Mouse (Mus musculus) hindbrain, embryonic 12.5 days (tissue): ENCODE measurements at regions not wholly inside any gene's neighbourhood (a gene's known extent, or its start where the extent isn't known, plus 50 kb on each side); places are given as distances from the start of the nearest gene placed in this dataset.

Experiments
- ATAC-seq: fragments of 200-750 bp; cut with Nextera tagmentation; 2 replicates; pipeline ENCODE4 v1.8.0; 2017; ENCODE audit warnings: moderate TSS enrichment; ENCODE audit not compliant: low FRiP score
- H3K27ac ChIP-seq: fragments of 300-500 bp; sonication (generic); 2 replicates; pipeline ENCODE4 v1.5.1; 2016; ENCODE audit warnings: mild to moderate bottlenecking
- H3K27me3 ChIP-seq: fragments of 300-500 bp; sonication (generic); 2 replicates; pipeline ENCODE4 v1.6.1; 2016; ENCODE audit warnings: mild to moderate bottlenecking
- H3K36me3 ChIP-seq: fragments of 300-500 bp; sonication (generic); 2 replicates; pipeline ENCODE4 v1.6.1; 2016; ENCODE audit warnings: mild to moderate bottlenecking
- H3K4me1 ChIP-seq: fragments of 300-500 bp; sonication (generic); 2 replicates; pipeline ENCODE4 v1.6.1; 2016
- H3K4me2 ChIP-seq: fragments of 300-500 bp; sonication (generic); replicated peaks from 2 replicates; pipeline ENCODE4 v1.6.1; 2016; ENCODE audit warnings: mild to moderate bottlenecking
- H3K4me3 ChIP-seq: fragments of 300-500 bp; sonication (generic); 2 replicates; pipeline ENCODE4 v1.5.1; 2016; ENCODE audit warnings: mild to moderate bottlenecking
- H3K9ac ChIP-seq: fragments of 300-500 bp; sonication (generic); 2 replicates; pipeline ENCODE4 v1.6.1; 2016; ENCODE audit warnings: mild to moderate bottlenecking, moderate library complexity
- H3K9me3 ChIP-seq: fragments of 300-500 bp; sonication (generic); replicated peaks from 2 replicates; pipeline ENCODE4 v1.6.1; 2016; ENCODE audit warnings: mild to moderate bottlenecking
- WGBS: fragments of 180-500 bp; shearing (Covaris S2); methylation state at CpG from one replicate; pipeline ENCODE4 v1.1.7; 2016; 5-methylcytosine and 5-hydroxymethylcytosine counted together

GRCm38 (mm10) chr7:117930392-117930791, 185.6 kb downstream of the Rps15a start:
- ATAC-seq, result no peak
- 82% methylated on average over 9 of the region's 9 CpGs for WGBS
- Histone ChIP-seq H3K9me3 (no peaks in the 10 kb centered on the region), H3K27ac (no peak overlapping the region), H3K9ac (no peak overlapping the region), H3K4me1 (no peaks in the 10 kb centered on the region), H3K36me3 (no peaks in the 10 kb centered on the region), H3K4me2 (no peak overlapping the region), H3K4me3 (no peak overlapping the region), H3K27me3 (no peaks in the 10 kb centered on the region)

- Histone ChIP-seq H3K4me2 (no peak overlapping the region), H3K9ac (no peak overlapping the region), H3K4me1 (no peaks in the 10 kb centered on the region), H3K36me3 (no peaks in the 10 kb centered on the region), H3K4me3 (no peak overlapping the region), H3K27ac (no peak overlapping the region), H3K27me3 (no peaks in the 10 kb centered on the region), H3K9me3 (no peaks in the 10 kb centered on the region)
- WGBS, result 26% methylated on average over 1 of the region's 1 CpGs
- ATAC-seq, result no peak
Observed at GRCm38 (mm10) chr7:117926396-117926795, 189.6 kb downstream of the Rps15a start.

- H3K4me3 ChIP-seq, result no peak overlapping the region
- H3K36me3 ChIP-seq, result no peaks in the 10 kb centered on the region
- no peaks in the 10 kb centered on the region for H3K9me3 ChIP-seq
- H3K27ac ChIP-seq, result no peak overlapping the region
- no peak for ATAC-seq
- H3K4me2 ChIP-seq, result no peak overlapping the region
- H3K9ac ChIP-seq, result no peak overlapping the region
- H3K27me3 ChIP-seq, result no peaks in the 10 kb centered on the region
- no peaks in the 10 kb centered on the region for H3K4me1 ChIP-seq
Observed at GRCm38 (mm10) chr7:117922270-117922669, 193.7 kb downstream of the Rps15a start.

GRCm38 (mm10) chr7:117918206-117918995, 197.6 kb downstream of the Rps15a start:
- H3K4me2 ChIP-seq, result no peak overlapping the region
- no peaks in the 10 kb centered on the region for H3K27me3 ChIP-seq
- no peaks in the 10 kb centered on the region for H3K4me1 ChIP-seq
- no peak for ATAC-seq
- WGBS, result 92% methylated on average over 10 of the region's 10 CpGs
- H3K27ac ChIP-seq, result no peak overlapping the region
- no peak overlapping the region for H3K4me3 ChIP-seq
- no peaks in the 10 kb centered on the region for H3K9me3 ChIP-seq
- no peak overlapping the region for H3K9ac ChIP-seq
- no peaks in the 10 kb centered on the region for H3K36me3 ChIP-seq

GRCm38 (mm10) chr7:117916915-117917314, 199.1 kb downstream of the Rps15a start:
- Histone ChIP-seq H3K9me3 (no peaks in the 10 kb centered on the region), H3K4me2 (no peak overlapping the region), H3K27ac (no peak overlapping the region), H3K27me3 (no peaks in the 10 kb centered on the region), H3K4me3 (no peak overlapping the region), H3K36me3 (no peaks in the 10 kb centered on the region), H3K4me1 (no peaks in the 10 kb centered on the region), H3K9ac (no peak overlapping the region)
- no peak for ATAC-seq
- WGBS, result 94% methylated on average over 6 of the region's 6 CpGs

- Histone ChIP-seq H3K36me3 (no peaks in the 10 kb centered on the region), H3K9me3 (no peaks in the 10 kb centered on the region), H3K27ac (no peak overlapping the region), H3K4me3 (no peak overlapping the region), H3K4me2 (no peak overlapping the region), H3K9ac (no peak overlapping the region), H3K27me3 (no peaks in the 10 kb centered on the region), H3K4me1 (no peaks in the 10 kb centered on the region)
- 81% methylated on average over 3 of the region's 3 CpGs for WGBS
- ATAC-seq, result no peak
Observed at GRCm38 (mm10) chr7:117912453-117912852, 203.5 kb downstream of the Rps15a start.

GRCm38 (mm10) chr7:117911062-117911461, 204.9 kb downstream of the Rps15a start:
- Histone ChIP-seq H3K27me3 (no peaks in the 10 kb centered on the region), H3K4me2 (no peak overlapping the region), H3K4me1 (no peaks in the 10 kb centered on the region), H3K36me3 (no peaks in the 10 kb centered on the region), H3K4me3 (no peak overlapping the region), H3K9ac (no peak overlapping the region), H3K27ac (no peak overlapping the region), H3K9me3 (no peaks in the 10 kb centered on the region)
- WGBS, result 92% methylated on average over 3 of the region's 3 CpGs
- no peak for ATAC-seq

- no peaks in the 10 kb centered on the region for H3K4me1 ChIP-seq
- no peaks in the 10 kb centered on the region for H3K9me3 ChIP-seq
- WGBS, result 93% methylated on average over 2 of the region's 2 CpGs
- H3K27ac ChIP-seq, result no peak overlapping the region
- no peak overlapping the region for H3K4me3 ChIP-seq
- H3K4me2 ChIP-seq, result no peak overlapping the region
- no peak for ATAC-seq
- no peaks in the 10 kb centered on the region for H3K27me3 ChIP-seq
- no peaks in the 10 kb centered on the region for H3K36me3 ChIP-seq
- no peak overlapping the region for H3K9ac ChIP-seq
Observed at GRCm38 (mm10) chr7:117896528-117896927, 219.5 kb downstream of the Rps15a start.

- no peaks in the 10 kb centered on the region for H3K4me1 ChIP-seq
- no peak overlapping the region for H3K4me2 ChIP-seq
- WGBS, result 73% methylated on average over 6 of the region's 6 CpGs
- no peak for ATAC-seq
- H3K9ac ChIP-seq, result no peak overlapping the region
- no peaks in the 10 kb centered on the region for H3K9me3 ChIP-seq
- H3K36me3 ChIP-seq, result no peaks in the 10 kb centered on the region
- H3K27ac ChIP-seq, result no peak overlapping the region
- no peak overlapping the region for H3K4me3 ChIP-seq
- no peaks in the 10 kb centered on the region for H3K27me3 ChIP-seq
Observed at GRCm38 (mm10) chr7:117887288-117887687, 228.7 kb downstream of the Rps15a start.

GRCm38 (mm10) chr7:117882803-117883202, 233.2 kb downstream of the Rps15a start:
- Histone ChIP-seq H3K4me3 (no peak overlapping the region), H3K4me2 (no peak overlapping the region), H3K27ac (no peak overlapping the region), H3K9me3 (no peaks in the 10 kb centered on the region), H3K9ac (no peak overlapping the region), H3K27me3 (0 out of 2 replicates have a peak, but pooled peaks cover 2% of the 10 kb centered on the region), H3K36me3 (no peaks in the 10 kb centered on the region), H3K4me1 (no peaks in the 10 kb centered on the region)
- 9% methylated on average over 13 of the region's 13 CpGs for WGBS
- ATAC-seq, result peak; percentile 40; the same call in 1 of the 2 replicates

- H3K9ac ChIP-seq, result no peak overlapping the region
Observed at GRCm38 (mm10) chr7:117878903-117879302, 237.1 kb downstream of the Rps15a start.

GRCm38 (mm10) chr7:117875241-117875640, 240.7 kb downstream of the Rps15a start:
- WGBS, result 91% methylated on average over 2 of the region's 2 CpGs
- no peak for ATAC-seq
- H3K4me3 ChIP-seq, result no peak overlapping the region

More at GRCm38 (mm10) chr7:117878903-117879302, 237.1 kb downstream of the Rps15a start:
- Histone ChIP-seq H3K4me3 (no peak overlapping the region), H3K4me2 (no peak overlapping the region), H3K36me3 (no peaks in the 10 kb centered on the region), H3K27ac (no peak overlapping the region), H3K4me1 (no peaks in the 10 kb centered on the region), H3K9me3 (no peaks in the 10 kb centered on the region), H3K27me3 (0 out of 2 replicates have a peak, but pooled peaks cover 2% of the 10 kb centered on the region)
- ATAC-seq, result no peak
- 81% methylated on average over 7 of the region's 7 CpGs for WGBS

GRCm38 (mm10) chr7:117859419-117859818, 256.6 kb downstream of the Rps15a start:
- 54% methylated on average over 6 of the region's 6 CpGs for WGBS

More at GRCm38 (mm10) chr7:117875241-117875640, 240.7 kb downstream of the Rps15a start:
- Histone ChIP-seq H3K9me3 (no peaks in the 10 kb centered on the region), H3K27ac (no peak overlapping the region), H3K27me3 (0 out of 2 replicates have a peak, but pooled peaks cover 2% of the 10 kb centered on the region), H3K36me3 (no peaks in the 10 kb centered on the region), H3K4me2 (no peak overlapping the region), H3K4me1 (no peaks in the 10 kb centered on the region), H3K9ac (no peak overlapping the region)

More at GRCm38 (mm10) chr7:117859419-117859818, 256.6 kb downstream of the Rps15a start:
- Histone ChIP-seq H3K27me3 (no peaks in the 10 kb centered on the region; the same call in 1 of the 2 replicates), H3K36me3 (no peaks in the 10 kb centered on the region), H3K9ac (no peak overlapping the region), H3K4me1 (peaks cover 7% of the 10 kb centered on the region; the same call in 1 of the 2 replicates), H3K4me2 (no peak overlapping the region), H3K4me3 (no peak overlapping the region), H3K9me3 (no peaks in the 10 kb centered on the region), H3K27ac (no peak overlapping the region)
- no peak for ATAC-seq
